Mouse (Mus musculus) midbrain, embryonic 12.5 days (tissue): Measurements from ENCODE around the gene Slc6a16. TPM values are rescaled to one million over a fixed set of nuclear protein-coding genes. Genes with fewer than 3 reads are reported as not detected.
"Not testable (repeated sequence)": the region's sequence is repeated elsewhere in the genome, so short reads cannot be mapped to it uniquely, and the experiment has no call there.

Experiments
- ATAC-seq: fragments of 200-750 bp; cut with Nextera tagmentation; 2 replicates; pipeline ENCODE4 v1.8.0; 2017; ENCODE audit warnings: low read depth, moderate TSS enrichment, moderate library complexity; ENCODE audit not compliant: low FRiP score
- H3K27ac ChIP-seq: fragments of 300-500 bp; sonication (generic); replicated peaks from 2 replicates; pipeline ENCODE4 v1.5.1; 2016; ENCODE audit warnings: mild to moderate bottlenecking
- H3K27me3 ChIP-seq: fragments of 300-500 bp; sonication (generic); 2 replicates; pipeline ENCODE4 v1.6.1; 2016; ENCODE audit warnings: mild to moderate bottlenecking
- H3K36me3 ChIP-seq: fragments of 300-500 bp; sonication (generic); 2 replicates; pipeline ENCODE4 v1.6.1; 2016
- H3K4me1 ChIP-seq: fragments of 300-500 bp; sonication (generic); 2 replicates; pipeline ENCODE4 v1.6.1; 2016
- H3K4me2 ChIP-seq: fragments of 300-500 bp; sonication (generic); replicated peaks from 2 replicates; pipeline ENCODE4 v1.6.1; 2016; ENCODE audit warnings: mild to moderate bottlenecking, moderate library complexity
- H3K4me3 ChIP-seq: fragments of 300-500 bp; sonication (generic); 2 replicates; pipeline ENCODE4 v1.5.1; 2016; ENCODE audit warnings: mild to moderate bottlenecking
- H3K9ac ChIP-seq: fragments of 300-500 bp; sonication (generic); replicated peaks from 2 replicates; pipeline ENCODE4 v1.6.1; 2016; ENCODE audit warnings: mild to moderate bottlenecking, moderate library complexity
- H3K9me3 ChIP-seq: fragments of 300-500 bp; sonication (generic); 2 replicates; pipeline ENCODE4 v1.6.1; 2016; ENCODE audit warnings: mild to moderate bottlenecking
- WGBS: fragments of 180-500 bp; shearing (Covaris S2); methylation state at CpG from one replicate; pipeline ENCODE4 v1.1.7; 2016; 5-methylcytosine and 5-hydroxymethylcytosine counted together
- polyA plus RNA-seq: library from polyadenylated mRNA; unstranded; fragments of >200 nt; fragmentation: Nextera tagmentation; extraction: Ambion mirVana; gene quantifications from 2 replicates; pipeline ENCODE4 v1.2.1, GENCODE M21; 2016

Gene Slc6a16
- polyA plus RNA-seq, 1 experiment from 2014 or later, result 0.14 TPM

DNA sequence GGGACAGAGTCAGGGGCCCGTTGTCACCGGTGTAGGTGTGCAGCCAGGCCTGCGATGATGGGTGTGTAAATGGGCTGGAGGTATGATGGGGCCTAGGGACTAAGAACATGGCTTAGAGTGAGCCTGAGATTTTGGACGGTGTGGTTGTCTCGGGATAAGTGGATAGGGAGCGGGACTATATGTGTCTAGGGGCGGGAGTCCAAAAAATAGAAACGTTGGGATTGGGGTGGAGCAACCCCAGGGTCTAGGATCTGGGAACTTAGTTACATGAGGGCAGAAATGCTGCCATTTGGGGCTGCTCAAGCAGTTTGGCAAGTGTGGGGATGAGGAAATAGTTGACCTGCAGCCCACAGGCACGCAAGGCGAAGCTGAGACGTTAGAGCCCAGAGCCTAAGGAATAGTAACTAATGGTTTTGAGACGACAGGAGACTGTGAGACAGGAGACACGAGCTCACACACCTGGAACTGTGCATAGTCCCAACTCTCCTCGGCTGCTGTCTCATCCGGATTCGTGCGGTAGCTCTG is 5.2 kb upstream of the Slc6a16 start:
- no peaks in the 10 kb centered on the region for H3K9me3 ChIP-seq
- peak overlapping the region; percentile 36 for H3K4me2 ChIP-seq
- H3K36me3 ChIP-seq, result peaks cover 23% of the 10 kb centered on the region
- peak overlapping the region; percentile 41; the same call in 1 of the 2 replicates for H3K9ac ChIP-seq
- WGBS, result 30% methylated on average over 17 of the region's 17 CpGs
- ATAC-seq, result no peak
- peak overlapping the region; percentile 71 for H3K27ac ChIP-seq
- peaks cover 53% of the 10 kb centered on the region for H3K27me3 ChIP-seq
- peak overlapping the region; percentile 8; the same call in 1 of the 2 replicates for H3K4me3 ChIP-seq
- peaks cover 39% of the 10 kb centered on the region for H3K4me1 ChIP-seq

DNA sequence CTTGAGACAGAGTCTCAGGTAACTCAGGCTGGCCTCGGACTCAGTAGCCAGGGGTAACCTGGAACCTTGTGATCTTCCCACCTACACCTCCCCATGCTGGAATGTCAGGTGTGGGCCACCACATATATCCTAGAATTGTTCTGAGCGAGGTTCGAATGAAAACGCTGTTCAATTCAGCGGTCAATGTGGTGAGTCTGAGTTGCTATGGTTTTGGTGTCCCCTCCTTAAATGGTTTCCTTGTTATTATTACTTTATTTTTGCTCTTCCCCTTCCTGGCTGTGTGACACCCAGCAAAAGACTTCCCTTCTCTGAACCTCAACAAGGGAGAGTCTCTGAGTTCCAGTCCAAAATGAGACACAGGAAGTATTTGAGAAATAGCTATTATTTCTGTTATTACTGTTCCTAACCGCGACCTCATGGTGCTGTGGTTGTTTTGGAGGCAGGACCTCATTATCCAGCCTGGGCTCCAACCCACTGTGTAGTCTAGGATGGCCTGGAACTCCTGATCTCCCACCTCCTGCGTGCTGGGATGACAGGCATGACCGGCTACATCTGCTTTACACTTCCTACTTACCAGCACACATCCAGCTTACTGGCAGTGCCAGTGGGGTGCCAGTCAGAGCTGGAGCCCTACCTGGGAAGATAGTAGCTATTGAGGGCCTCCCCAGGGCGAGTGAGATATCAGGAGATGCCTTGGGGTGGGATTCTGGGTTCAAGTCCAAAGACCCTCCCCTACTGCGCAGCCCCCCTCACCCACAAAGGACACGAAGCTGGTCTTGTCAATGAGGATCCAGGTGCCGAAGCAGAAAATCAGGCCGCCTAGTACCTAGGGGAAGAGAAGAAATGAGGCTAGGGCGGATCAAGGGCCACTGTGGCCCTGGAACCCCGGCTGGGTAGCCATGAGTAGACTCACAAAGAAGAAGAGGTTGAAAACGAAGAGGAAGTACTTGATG is 2.9 kb upstream of the Slc6a16 start:
- Histone ChIP-seq H3K27ac (no peak overlapping the region), H3K27me3 (peaks cover 69% of the 10 kb centered on the region), H3K4me3 (no peak overlapping the region), H3K9me3 (no peaks in the 10 kb centered on the region), H3K9ac (no peak overlapping the region), H3K36me3 (peaks cover 1% of the 10 kb centered on the region), H3K4me1 (peaks cover 40% of the 10 kb centered on the region), H3K4me2 (no peak overlapping the region)
- no peak for ATAC-seq
- 76% methylated on average over 17 of the region's 17 CpGs for WGBS

DNA sequence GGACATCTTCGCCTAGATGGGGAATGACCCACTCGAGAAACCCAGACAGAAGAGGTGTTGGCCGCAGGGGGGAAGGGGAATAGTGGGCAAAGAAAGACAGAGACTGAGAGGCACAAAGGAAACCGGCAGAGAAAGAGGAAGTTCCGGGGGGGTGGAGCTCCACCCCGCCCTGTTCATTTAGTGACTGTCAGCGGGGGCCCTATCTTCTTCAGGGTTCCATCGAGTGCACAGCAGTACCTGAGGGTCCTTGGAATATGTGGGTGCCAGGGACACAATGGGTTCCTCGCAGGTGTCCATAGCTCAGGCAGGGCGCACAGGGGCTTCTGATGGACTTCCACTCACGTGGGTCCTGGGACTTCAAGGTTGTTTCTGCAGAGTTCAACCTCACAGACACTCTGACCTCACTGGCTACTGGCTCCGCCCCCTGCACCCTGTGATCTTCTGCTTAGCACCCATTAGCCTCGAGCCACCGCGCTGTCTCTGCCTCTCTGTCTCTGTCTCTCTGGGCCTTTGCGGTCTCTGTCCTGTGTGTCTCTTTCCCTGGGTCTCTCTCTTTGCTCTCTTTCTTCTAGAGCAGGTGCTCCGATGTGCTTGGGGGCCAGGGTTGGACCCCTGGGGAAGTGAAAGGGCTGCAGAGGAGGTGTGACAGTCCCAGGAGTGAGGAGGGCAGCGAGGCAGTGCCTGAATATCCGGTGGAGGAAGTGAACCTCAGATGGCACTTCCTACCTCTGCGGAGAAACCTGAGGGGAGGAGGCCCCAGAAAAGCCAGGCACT is 2.0 kb upstream of the Slc6a16 start, which contains the start of gene Cd37:
Gene Cd37 (minus strand): TSS at position 393 of the 774 bp plus-strand sequence.
- Histone ChIP-seq H3K4me3 (no peak within 1 kb of the TSS), H3K27me3 (peaks cover 67% of the 10 kb centered on the region), H3K9ac (no peak within 1 kb of the TSS), H3K9me3 (no peaks in the 10 kb centered on the region), H3K4me1 (peaks cover 32% of the 10 kb centered on the region), H3K36me3 (no peaks in the 10 kb centered on the region), H3K27ac (no peak within 1 kb of the TSS), H3K4me2 (no peak within 1 kb of the TSS)
- 44% methylated on average over 20 of the region's 20 CpGs for WGBS
- no peak for ATAC-seq

DNA sequence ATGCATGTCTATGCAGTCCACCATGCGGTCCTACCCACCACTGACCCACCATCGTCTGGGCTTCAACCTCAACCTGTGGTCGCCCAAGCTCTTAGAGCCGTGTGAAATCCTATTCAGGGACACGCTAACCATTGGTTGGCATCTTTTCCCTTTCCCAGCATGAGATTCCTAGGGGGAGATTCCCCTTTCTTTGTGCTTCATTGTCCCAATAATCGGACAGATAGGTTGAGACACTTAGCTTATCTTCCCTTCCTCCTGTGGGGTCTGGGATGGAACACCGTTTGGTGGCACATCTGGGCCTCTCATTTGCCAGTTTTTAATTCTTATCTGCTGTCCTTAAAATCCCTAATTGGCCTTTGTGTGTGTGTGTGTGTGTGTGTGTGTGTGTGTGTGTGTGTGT is 776 bp upstream of the Slc6a16 start:
- H3K9ac ChIP-seq, result no peak overlapping the region
- H3K27ac ChIP-seq, result no peak overlapping the region
- H3K27me3 ChIP-seq, result peaks cover 62% of the 10 kb centered on the region
- no peaks in the 10 kb centered on the region for H3K9me3 ChIP-seq
- no peak for ATAC-seq
- WGBS, result 72% methylated on average over 7 of the region's 7 CpGs
- no peak overlapping the region for H3K4me3 ChIP-seq
- no peaks in the 10 kb centered on the region for H3K36me3 ChIP-seq
- H3K4me1 ChIP-seq, result peaks cover 21% of the 10 kb centered on the region
- H3K4me2 ChIP-seq, result no peak overlapping the region

DNA sequence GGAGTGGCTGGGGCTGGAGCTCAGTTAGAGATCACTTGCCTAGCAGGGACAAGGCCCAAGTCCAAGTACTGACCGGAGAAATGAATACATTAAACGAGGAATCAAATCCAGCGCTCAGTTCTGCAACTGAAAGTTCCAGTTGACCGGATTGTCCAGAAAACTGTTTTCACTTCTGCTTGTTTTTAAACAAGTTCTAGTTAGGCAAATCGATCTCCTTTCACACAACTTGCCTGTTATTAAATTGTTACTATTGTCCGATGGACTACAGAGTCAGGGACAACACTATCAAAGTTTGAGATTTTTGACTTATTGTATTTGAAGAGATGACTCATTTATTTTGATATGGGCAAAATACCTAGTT is 484 bp downstream of the Slc6a16 start:
- no peaks in the 10 kb centered on the region for H3K36me3 ChIP-seq
- peak overlapping the region; percentile 54 for H3K4me2 ChIP-seq
- no peak overlapping the region for H3K27ac ChIP-seq
- peak overlapping the region; percentile 35; the same call in 1 of the 2 replicates for H3K4me3 ChIP-seq
- no peaks in the 10 kb centered on the region for H3K9me3 ChIP-seq
- no peak overlapping the region for H3K9ac ChIP-seq
- WGBS, result 81% methylated on average over 6 of the region's 6 CpGs
- peaks cover 13% of the 10 kb centered on the region for H3K4me1 ChIP-seq
- peaks cover 60% of the 10 kb centered on the region for H3K27me3 ChIP-seq
- ATAC-seq, result no peak

DNA sequence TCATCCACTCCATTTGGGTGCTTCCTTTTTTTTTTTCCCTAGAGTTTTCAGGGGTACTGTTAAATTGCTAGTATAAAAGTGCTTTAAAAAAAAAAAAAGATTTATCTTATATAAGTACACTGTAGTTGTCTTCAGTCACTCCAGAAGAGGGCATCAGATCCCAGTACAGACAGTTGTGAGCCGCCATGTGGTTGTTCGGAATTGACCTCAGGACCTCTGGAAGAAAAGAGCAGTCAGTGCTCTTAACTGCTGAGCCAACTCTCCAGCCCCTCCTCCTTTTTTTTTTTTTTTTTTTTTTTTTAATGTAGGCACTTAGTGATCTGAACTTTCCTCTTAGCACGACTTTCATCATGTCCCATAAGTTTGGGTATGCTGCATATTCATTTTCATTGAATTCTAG is 6.8 kb downstream of the Slc6a16 start:
- WGBS, result 48% methylated on average over 3 of the region's 3 CpGs
- no peaks in the 10 kb centered on the region for H3K36me3 ChIP-seq
- H3K4me3 ChIP-seq, result no peak overlapping the region
- no peaks in the 10 kb centered on the region for H3K4me1 ChIP-seq
- H3K9me3 ChIP-seq, result no peaks in the 10 kb centered on the region
- no peak overlapping the region for H3K4me2 ChIP-seq
- 0 out of 2 replicates have a peak, but pooled peaks cover 5% of the 10 kb centered on the region for H3K27me3 ChIP-seq
- H3K27ac ChIP-seq, result no peak overlapping the region
- ATAC-seq, result no peak
- no peak overlapping the region for H3K9ac ChIP-seq

DNA sequence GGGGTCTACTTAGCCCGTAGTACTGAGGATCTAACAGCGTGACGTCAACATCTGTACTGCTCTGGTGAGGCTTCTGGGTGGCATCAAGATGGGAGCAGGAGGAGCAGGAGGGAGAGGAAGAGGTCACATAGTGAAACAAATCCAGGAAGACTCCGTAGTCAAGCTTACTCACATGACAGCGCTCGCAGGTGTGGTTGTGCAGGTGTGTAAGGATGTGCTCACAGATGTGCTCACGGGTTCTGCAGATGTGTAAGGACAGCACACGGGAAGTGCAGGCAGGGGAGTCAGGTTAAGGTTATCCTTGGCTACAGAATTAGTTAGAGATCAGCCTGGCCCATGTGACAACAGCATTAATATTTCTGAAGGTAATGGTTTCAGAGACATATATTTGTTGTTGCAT is 12.9 kb downstream of the Slc6a16 start:
- no peak for ATAC-seq
- Histone ChIP-seq H3K4me1 (no peaks in the 10 kb centered on the region), H3K9ac (no peak overlapping the region), H3K27me3 (no peaks in the 10 kb centered on the region; the same call in 1 of the 2 replicates), H3K4me2 (no peak overlapping the region), H3K36me3 (no peaks in the 10 kb centered on the region), H3K27ac (no peak overlapping the region), H3K4me3 (no peak overlapping the region), H3K9me3 (no peaks in the 10 kb centered on the region)
- WGBS, result 94% methylated on average over 8 of the region's 8 CpGs

DNA sequence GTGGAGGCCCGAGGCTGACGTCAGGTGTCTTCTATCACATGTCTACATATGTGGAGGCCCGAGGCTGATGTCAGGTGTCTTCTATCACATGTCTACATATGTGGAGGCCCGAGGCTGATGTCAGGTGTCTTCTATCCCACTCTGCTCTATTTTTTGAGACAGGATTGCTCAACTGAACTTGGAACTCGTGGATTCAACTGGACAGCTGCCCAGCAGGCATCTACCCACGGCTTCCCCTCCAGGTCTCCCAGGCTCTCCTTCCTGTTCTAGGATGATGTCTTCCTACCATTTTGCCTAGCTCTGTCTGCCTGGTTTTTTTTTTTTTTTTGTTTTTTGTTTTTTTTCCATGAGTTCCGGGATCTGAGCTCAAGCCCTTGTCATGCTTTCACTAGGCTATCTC is 14.9 kb downstream of the Slc6a16 start:
- H3K9ac ChIP-seq, H3K9me3 ChIP-seq, H3K4me3 ChIP-seq, H3K36me3 ChIP-seq, H3K27ac ChIP-seq, ATAC-seq, H3K4me1 ChIP-seq, H3K27me3 ChIP-seq, H3K4me2 ChIP-seq: not testable (repeated sequence)
- WGBS, result 84% methylated on average over 5 of the region's 7 CpGs

DNA sequence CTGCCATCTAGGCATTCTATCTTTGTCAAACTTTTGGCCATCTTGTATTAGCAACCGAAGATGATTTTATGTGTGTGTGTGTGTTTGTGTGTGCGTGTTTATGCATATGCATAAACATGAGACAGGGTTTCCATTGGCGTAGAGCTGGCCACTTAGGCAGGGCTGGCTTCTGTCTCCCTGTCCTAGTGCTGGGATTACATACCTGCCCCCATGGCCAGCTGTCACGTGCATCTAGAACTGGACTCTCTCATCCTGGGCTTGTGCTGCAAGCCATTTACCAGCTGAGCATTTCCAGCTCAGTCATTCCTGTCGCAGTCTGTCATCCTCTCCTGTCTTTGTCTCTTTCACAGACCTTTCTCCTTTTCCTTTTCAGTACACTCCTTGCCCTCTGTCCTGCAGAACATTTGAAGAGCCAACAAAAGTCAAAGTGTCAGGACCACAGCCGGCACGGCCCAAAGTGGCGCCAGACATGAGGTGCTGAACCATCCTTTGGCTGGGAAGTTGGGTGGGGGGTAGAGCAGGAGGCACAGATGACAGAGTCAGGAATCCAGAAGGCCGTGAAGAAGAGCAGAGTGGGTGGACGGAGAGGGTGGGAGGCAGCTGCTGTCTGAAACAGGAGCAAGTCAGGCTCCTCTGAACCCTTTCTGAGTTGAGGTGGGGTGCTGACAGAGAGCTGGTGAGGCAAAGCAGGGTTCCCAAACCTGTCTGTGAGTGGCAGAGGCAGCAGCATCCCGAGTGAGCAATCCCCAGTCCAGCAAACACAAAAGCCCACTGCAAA is 16.4 kb downstream of the Slc6a16 start:
- 64% methylated on average over 11 of the region's 11 CpGs for WGBS
- no peaks in the 10 kb centered on the region for H3K4me1 ChIP-seq
- H3K4me3 ChIP-seq, result no peak overlapping the region
- no peak overlapping the region for H3K9ac ChIP-seq
- H3K9me3 ChIP-seq, result no peaks in the 10 kb centered on the region
- ATAC-seq, result no peak
- no peak overlapping the region for H3K27ac ChIP-seq
- H3K27me3 ChIP-seq, result peaks cover 2% of the 10 kb centered on the region; the same call in 1 of the 2 replicates
- H3K36me3 ChIP-seq, result no peaks in the 10 kb centered on the region
- no peak overlapping the region for H3K4me2 ChIP-seq

DNA sequence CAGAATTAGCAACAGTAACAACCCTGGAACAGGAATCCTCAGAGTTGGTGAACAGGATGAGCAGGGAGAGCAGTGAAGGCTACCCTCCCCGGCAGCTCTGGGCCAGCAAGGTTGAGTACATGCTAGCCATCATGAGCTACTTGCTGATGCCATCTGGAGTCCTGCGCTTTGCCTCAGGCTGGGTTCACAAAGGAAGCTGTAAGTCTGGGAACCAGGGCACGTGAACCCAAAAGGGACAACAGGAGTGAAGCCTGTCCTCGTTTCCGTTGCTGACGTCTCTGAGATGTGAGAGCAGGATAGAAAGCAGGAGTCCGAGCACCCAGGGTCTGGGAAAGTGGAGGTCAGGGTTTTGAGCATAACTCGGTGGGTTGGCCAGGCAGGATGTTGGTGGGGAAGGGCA is 18.4 kb downstream of the Slc6a16 start:
- H3K4me1 ChIP-seq, result no peaks in the 10 kb centered on the region
- H3K4me3 ChIP-seq, result no peak overlapping the region
- peaks cover 2% of the 10 kb centered on the region; the same call in 1 of the 2 replicates for H3K27me3 ChIP-seq
- WGBS, result 88% methylated on average over 8 of the region's 8 CpGs
- H3K4me2 ChIP-seq, result no peak overlapping the region
- H3K36me3 ChIP-seq, result no peaks in the 10 kb centered on the region
- no peaks in the 10 kb centered on the region for H3K9me3 ChIP-seq
- ATAC-seq, result no peak
- no peak overlapping the region for H3K9ac ChIP-seq
- no peak overlapping the region for H3K27ac ChIP-seq

DNA sequence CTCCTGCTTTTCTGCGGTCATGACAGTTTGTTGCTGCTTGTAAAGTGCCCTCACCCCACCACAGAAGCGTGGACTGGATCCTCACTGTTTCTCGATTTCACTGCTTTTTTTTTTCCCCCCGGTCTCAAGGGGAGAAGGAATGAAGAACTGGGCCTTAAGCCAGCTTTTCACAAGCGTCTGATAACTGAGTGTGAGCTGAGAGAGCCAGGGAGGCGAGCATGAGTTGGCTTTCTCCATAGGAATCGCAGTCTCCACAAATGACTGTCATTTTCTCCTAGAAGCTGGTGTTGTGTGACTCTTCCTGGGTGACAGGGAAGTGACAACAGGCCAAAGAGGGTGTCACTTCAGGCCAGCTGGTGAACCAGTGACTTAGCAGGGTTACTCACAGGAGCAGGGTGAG is 21.4 kb downstream of the Slc6a16 start:
- peaks cover 2% of the 10 kb centered on the region; the same call in 1 of the 2 replicates for H3K27me3 ChIP-seq

More for the DNA sequence above, 21.4 kb downstream of the Slc6a16 start:
- no peak overlapping the region for H3K27ac ChIP-seq
- H3K4me1 ChIP-seq, result no peaks in the 10 kb centered on the region
- no peaks in the 10 kb centered on the region for H3K9me3 ChIP-seq
- H3K9ac ChIP-seq, result no peak overlapping the region
- H3K4me2 ChIP-seq, result no peak overlapping the region
- 72% methylated on average over 7 of the region's 7 CpGs for WGBS
- H3K4me3 ChIP-seq, result no peak overlapping the region
- no peaks in the 10 kb centered on the region for H3K36me3 ChIP-seq
- ATAC-seq, result no peak
